Mouse (Mus musculus) kidney, postnatal 10 days (tissue): Measurements from ENCODE around the gene Cntnap3.

Experiments used
- DNase-seq: peaks from one replicate; pipeline ENCODE4 v3.0.0; 2021; ENCODE audit warnings: mixed read lengths

The Cntnap3 gene

DNA sequence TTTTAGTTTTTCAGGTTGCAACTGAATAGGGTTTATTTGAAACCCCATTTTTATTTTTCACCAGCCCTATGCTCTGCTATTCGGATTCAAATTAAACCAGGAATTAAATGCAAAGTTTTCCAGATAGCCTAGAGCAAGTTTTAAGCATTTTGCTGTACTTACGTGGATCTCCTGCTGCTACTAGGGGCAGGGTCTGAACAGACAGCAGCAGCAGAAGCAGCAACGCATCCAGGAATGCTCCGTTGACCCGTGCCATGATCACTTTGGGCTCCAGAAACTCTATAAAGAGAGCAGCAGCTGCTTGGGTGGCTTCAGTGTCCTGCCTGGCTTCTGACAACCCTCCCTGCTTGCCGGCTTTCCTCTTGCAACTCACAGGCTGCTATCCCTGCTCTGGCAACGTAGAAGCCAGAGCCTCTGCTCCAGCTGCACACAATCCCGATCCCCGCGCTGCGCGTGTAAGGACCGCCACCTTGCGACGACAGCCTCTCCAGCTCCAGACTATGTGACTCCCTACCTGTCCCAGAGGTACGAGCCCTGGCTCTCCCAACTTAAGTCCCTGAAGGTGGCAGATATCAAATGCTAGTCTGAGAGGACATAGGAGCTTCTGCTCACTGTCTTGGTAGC, at the start of gene Cntnap3:
Cntnap3 (minus strand) TSS at position 371 of the 624 bp plus-strand sequence.
- DNase-seq, result peak; percentile 47

- DNase-seq, result no peak
Measured at GRCm38 (mm10) chr13:64917191-64917590, 13.4 kb upstream of the Cntnap3 start, which contains the start of gene Spata31. Spata31 (plus strand) TSS chr13:64917406.

GRCm38 (mm10) chr13:64903132-64903531, 623 bp downstream of the Cntnap3 start:
- DNase-seq, result no peak

DNA sequence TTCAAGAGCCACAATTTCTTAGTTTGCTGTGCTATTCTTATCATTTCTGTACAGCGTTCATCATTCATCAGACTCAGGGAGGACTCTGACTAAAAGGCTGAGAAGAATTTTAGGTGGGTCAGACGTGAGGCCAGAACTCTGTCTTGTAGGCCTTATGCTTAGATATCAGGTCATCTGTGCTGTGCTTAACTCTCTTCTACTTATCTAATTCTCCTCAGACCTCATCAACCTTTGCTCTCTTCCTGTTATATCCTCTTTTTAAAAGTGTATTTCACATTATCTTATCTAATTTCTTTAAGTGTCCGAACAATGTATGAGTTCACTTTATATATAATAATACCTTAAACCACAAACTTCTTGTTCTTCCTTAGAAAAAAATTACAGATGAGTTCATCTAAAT, 38.4 kb downstream of the Cntnap3 start:
- no peak for DNase-seq

DNA sequence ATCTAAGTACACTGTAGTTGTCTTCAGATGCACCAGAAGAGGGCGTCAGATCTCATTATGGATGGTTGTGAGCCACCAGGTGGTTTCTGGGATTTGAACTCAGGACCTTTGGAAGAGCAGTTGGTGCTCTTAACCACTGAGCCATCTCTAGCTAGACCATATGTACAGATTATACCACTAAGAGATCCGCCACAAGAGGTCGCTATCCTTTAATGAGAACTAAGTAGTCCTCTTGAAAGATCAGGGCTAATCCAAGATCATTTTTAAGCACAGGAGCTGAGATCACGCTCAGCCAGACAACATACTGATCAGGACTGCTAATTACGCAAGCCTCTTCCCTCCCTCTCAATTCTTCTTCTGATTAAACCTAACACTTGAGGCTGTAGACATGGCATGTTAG, 78.9 kb downstream of the Cntnap3 start:
- DNase-seq, result peak; percentile 5

GRCm38 (mm10) chr13:64745383-64745782, 158.4 kb downstream of the Cntnap3 start:
- DNase-seq, result no peak

DNA sequence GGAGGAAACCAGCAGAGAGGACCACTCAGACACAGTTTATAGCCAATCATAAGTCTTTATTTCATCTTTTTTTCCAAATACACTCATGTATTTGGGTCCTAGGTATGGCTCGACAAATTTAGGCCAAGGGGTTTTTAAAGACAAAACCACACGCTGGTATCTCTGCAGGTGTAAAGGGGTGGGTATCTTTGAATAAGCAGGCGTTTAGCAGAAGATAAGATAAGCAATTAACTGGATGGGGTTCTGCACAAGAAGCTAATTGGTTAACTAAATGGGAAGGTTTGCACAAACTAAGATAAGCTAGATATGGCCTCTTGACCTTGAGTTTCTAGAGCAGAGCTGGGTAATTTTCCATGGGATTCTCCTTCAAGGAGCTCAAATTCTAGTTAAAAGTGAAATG, 171.5 kb downstream of the Cntnap3 start:
- DNase-seq, result no peak

GRCm38 (mm10) chr13:64716791-64717190, 187.0 kb downstream of the Cntnap3 start:
- DNase-seq, result no peak

DNA sequence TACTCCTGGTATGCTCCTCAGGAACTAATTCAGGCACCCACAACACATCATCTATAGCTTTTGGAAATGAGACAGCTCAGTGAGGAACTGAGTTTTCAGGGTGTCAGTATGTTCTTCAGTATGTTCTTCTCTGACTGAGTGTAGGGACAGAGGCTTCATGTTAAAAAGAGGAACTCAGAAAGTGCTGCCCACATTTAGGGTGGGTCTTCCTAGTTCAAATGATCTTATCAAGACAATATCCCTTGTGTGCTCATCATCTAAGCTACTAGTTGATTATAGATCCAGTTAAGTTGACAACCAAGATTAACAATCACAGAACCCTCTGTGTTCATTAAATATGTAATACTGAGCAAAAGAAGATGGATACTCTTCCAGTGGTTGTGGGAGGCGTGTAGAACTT, 211.3 kb downstream of the Cntnap3 start:
- DNase-seq, result no peak
